19 mouse cellular contexts compared by ENCODE assay signal in the genomic region with DNA sequence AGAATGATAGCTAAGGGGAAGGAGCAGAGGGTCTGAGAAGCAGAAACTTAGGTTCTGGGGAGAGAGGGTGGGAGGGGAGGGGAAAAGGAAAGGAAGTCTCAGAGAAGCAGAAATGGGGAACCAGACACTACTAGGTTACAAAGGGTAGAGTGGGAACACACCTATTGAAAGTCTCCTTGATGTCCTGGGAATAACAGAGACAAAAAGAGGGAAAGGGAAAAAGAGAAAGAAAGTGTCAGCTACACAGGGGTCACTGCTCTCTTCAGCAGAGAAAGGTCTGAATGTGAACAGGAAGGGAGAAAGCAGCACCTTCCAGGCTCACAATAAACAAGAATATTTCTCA. TPM values are rescaled to one million over a fixed set of nuclear protein-coding genes. Genes with fewer than 3 reads are reported as not detected.
DNase-seq lines count a peak whose midpoint lies in the region; ATAC-seq and TF ChIP-seq lines count a peak whose summit lies in the region.
"Had no signal": no experiment of that assay in that cellular context is flagged by ENCODE, and none has a peak within 500 bp of the region (broad histone marks: within the 10 kb centered on the region; RNA-seq: fewer than 3 reads in every experiment).

No protein-coding gene starts in this region.

- no peaks in the 10 kb centered on the region for H3K9me3 ChIP-seq in embryonic facial prominence, embryonic 12.5 days
- no peaks in the 10 kb centered on the region for H3K9me3 ChIP-seq in embryonic facial prominence, embryonic 10.5 days
- H3K9me3 ChIP-seq in limb, embryonic 12.5 days = no peaks in the 10 kb centered on the region
- H3K9me3 ChIP-seq in limb, embryonic 10.5 days (replicated peaks) = no peaks in the 10 kb centered on the region
- H3K9me3 ChIP-seq in CH12.LX (replicated peaks; ENCODE audit: low read length) = no peaks in the 10 kb centered on the region
- H3K9me3 ChIP-seq in stomach, postnatal 0 days (ENCODE audit: control insufficient read depth, low read length) = no peaks in the 10 kb centered on the region
- H3K9me3 ChIP-seq: embryonic facial prominence, embryonic 13.5 days; forebrain, embryonic 12.5 days; forebrain, embryonic 15.5 days; heart, embryonic 10.5 days; heart, embryonic 13.5 days had no signal

- no peak for ATAC-seq in embryonic facial prominence, embryonic 12.5 days (ENCODE audit: insufficient number of reproducible peaks, insufficient read depth, low FRiP score, low TSS enrichment)
- ATAC-seq in limb, embryonic 12.5 days (ENCODE audit: insufficient number of reproducible peaks, insufficient read depth, low FRiP score, low TSS enrichment, low read depth) = no peak
- no peak for ATAC-seq in stomach, postnatal 0 days (ENCODE audit: low FRiP score, low TSS enrichment)

- no peaks in the 10 kb centered on the region for H3K27me3 ChIP-seq in embryonic facial prominence, embryonic 12.5 days
- no peaks in the 10 kb centered on the region for H3K27me3 ChIP-seq in embryonic facial prominence, embryonic 10.5 days (replicated peaks; ENCODE audit: low read depth, poor library complexity, severe bottlenecking)
- H3K27me3 ChIP-seq in limb, embryonic 12.5 days = no peaks in the 10 kb centered on the region
- no peaks in the 10 kb centered on the region for H3K27me3 ChIP-seq in limb, embryonic 10.5 days (ENCODE audit: low read depth, poor library complexity, severe bottlenecking)
- H3K27me3 ChIP-seq in CH12.LX (replicated peaks) = no peaks in the 10 kb centered on the region
- no peaks in the 10 kb centered on the region for H3K27me3 ChIP-seq in stomach, postnatal 0 days (ENCODE audit: control insufficient read depth, insufficient read depth, low read length)
- H3K27me3 ChIP-seq: embryonic facial prominence, embryonic 13.5 days; forebrain, embryonic 12.5 days; forebrain, embryonic 15.5 days; heart, embryonic 13.5 days had no signal

- TF ChIP-seq POLR2A in CH12.LX (IDR thresholded peaks at IDR 0.05; ENCODE audit: low read depth, low read length) = no peak

- no peak for TF ChIP-seq RAD21 in CH12.LX (IDR thresholded peaks at IDR 0.05; ENCODE audit: low read depth, low read length)

- H3K9ac ChIP-seq in embryonic facial prominence, embryonic 12.5 days = no peak overlapping the region
- no peak overlapping the region for H3K9ac ChIP-seq in limb, embryonic 12.5 days (replicated peaks)
- H3K9ac ChIP-seq in CH12.LX (ENCODE audit: insufficient read depth, low read depth) = no peak overlapping the region
- H3K9ac ChIP-seq in stomach, postnatal 0 days (ENCODE audit: low read length) = no peak overlapping the region
- H3K9ac ChIP-seq: embryonic facial prominence, embryonic 13.5 days; forebrain, embryonic 12.5 days; heart, embryonic 13.5 days; hindbrain, embryonic 14.5 days had no signal

- in situ Hi-C loops in CH12.LX (cut with MboI; ENCODE audit: low pct_ligation_motif_present, low pct_unique_long_range_greater_than_20kb, low sequenced_read_pairs) = no loop called here

- no peak overlapping the region for H3K4me3 ChIP-seq in embryonic facial prominence, embryonic 12.5 days
- H3K4me3 ChIP-seq in embryonic facial prominence, embryonic 10.5 days = no peak overlapping the region
- no peak overlapping the region for H3K4me3 ChIP-seq in limb, embryonic 12.5 days (replicated peaks)
- no peak overlapping the region for H3K4me3 ChIP-seq in limb, embryonic 10.5 days
- no peak overlapping the region for H3K4me3 ChIP-seq in CH12.LX (replicated peaks in 1 of 3; ENCODE audit: low read depth in 2 of 3, low read length in 2 of 3, poor library complexity in 1 of 3)
- no peak overlapping the region for H3K4me3 ChIP-seq in stomach, postnatal 0 days (ENCODE audit: low read depth, low read length)
- H3K4me3 ChIP-seq: embryonic facial prominence, embryonic 13.5 days; erythroblast, embryonic 14.5 days; forebrain, embryonic 12.5 days; forebrain, embryonic 15.5 days; heart, adult 2 months; heart, embryonic 10.5 days; heart, embryonic 13.5 days had no signal

- peaks cover 15% of the 10 kb centered on the region for H3K79me2 ChIP-seq in CH12.LX (replicated peaks; ENCODE audit: control insufficient read depth, extremely low read depth, insufficient read depth, poor library complexity, severe bottlenecking)

- H3K4me1 ChIP-seq in embryonic facial prominence, embryonic 12.5 days = no peaks in the 10 kb centered on the region
- H3K4me1 ChIP-seq in embryonic facial prominence, embryonic 10.5 days = 0 out of 2 replicates have a peak, but pooled peaks cover 1% of the 10 kb centered on the region
- 0 out of 2 replicates have a peak, but pooled peaks cover under 1% of the 10 kb centered on the region for H3K4me1 ChIP-seq in limb, embryonic 12.5 days (replicated peaks)
- no peaks in the 10 kb centered on the region for H3K4me1 ChIP-seq in limb, embryonic 10.5 days
- H3K4me1 ChIP-seq in CH12.LX (ENCODE audit: control insufficient read depth in 1 of 2, insufficient read depth in 2 of 2) = peaks cover 5 to 54% of the 10 kb centered on the region in 2 experiments
- no peaks in the 10 kb centered on the region for H3K4me1 ChIP-seq in stomach, postnatal 0 days (replicated peaks; ENCODE audit: control insufficient read depth, insufficient read depth)
- H3K4me1 ChIP-seq: forebrain, embryonic 12.5 days had no signal

- dilution Hi-C loops in CH12.LX (cut with MboI; ENCODE audit: extremely low pct_ligation_motif_present, extremely low pct_unique_long_range_greater_than_20kb, low sequenced_read_pairs) = no loop called here

- H3K36me3 ChIP-seq in embryonic facial prominence, embryonic 12.5 days = peaks cover 90% of the 10 kb centered on the region
- peaks cover 100% of the 10 kb centered on the region for H3K36me3 ChIP-seq in embryonic facial prominence, embryonic 10.5 days (replicated peaks)
- peaks cover 97% of the 10 kb centered on the region for H3K36me3 ChIP-seq in limb, embryonic 12.5 days
- H3K36me3 ChIP-seq in limb, embryonic 10.5 days = peaks cover 100% of the 10 kb centered on the region
- H3K36me3 ChIP-seq in CH12.LX (replicated peaks in 1 of 2; ENCODE audit: control insufficient read depth in 1 of 2, insufficient read depth in 1 of 2, low read length in 1 of 2) = peaks cover 88 to 97% of the 10 kb centered on the region in 2 experiments
- peaks cover 44% of the 10 kb centered on the region for H3K36me3 ChIP-seq in stomach, postnatal 0 days (ENCODE audit: control insufficient read depth, insufficient read depth, low read length)

- no peak for DNase-seq in embryonic facial prominence, embryonic 10.5 days (ENCODE audit: low spot score)
- DNase-seq in limb, embryonic 10.5 days (ENCODE audit: low spot score) = no peak
- DNase-seq in CH12.LX (ENCODE audit: extremely low read depth) = no peak
- DNase-seq in stomach, postnatal 0 days (ENCODE audit: low spot score) = no peak
- no peak for DNase-seq in thymus, postnatal 4 days
- DNase-seq: adrenal gland, postnatal 10 days; cerebellum, adult 18-20 months; cerebellum, adult 9-10 months had no signal

- TF ChIP-seq CTCF in CH12.LX (conservative IDR thresholded peaks at IDR 0.05 in 1 of 2, IDR thresholded peaks at IDR 0.05 in 1 of 2; ENCODE audit: low read depth in 2 of 2, low read length in 2 of 2) = no peak
- TF ChIP-seq CTCF in stomach, postnatal 0 days (IDR thresholded peaks at IDR 0.05; ENCODE audit: low read depth) = no peak

- TF ChIP-seq EP300 in CH12.LX (IDR thresholded peaks at IDR 0.05; ENCODE audit: low read length) = no peak
- no peak for TF ChIP-seq EP300 in stomach, postnatal 0 days (optimal IDR thresholded peaks at IDR 0.05)

- H3K27ac ChIP-seq in embryonic facial prominence, embryonic 12.5 days = 0 out of 2 replicates have a peak overlapping the region, but pooled peaks have one; percentile 46
- no peak overlapping the region for H3K27ac ChIP-seq in embryonic facial prominence, embryonic 10.5 days (replicated peaks)
- H3K27ac ChIP-seq in limb, embryonic 12.5 days = 0 out of 2 replicates have a peak overlapping the region, but pooled peaks have one; percentile 45
- H3K27ac ChIP-seq in limb, embryonic 10.5 days = no peak overlapping the region
- H3K27ac ChIP-seq in CH12.LX (ENCODE audit: insufficient read depth, low read depth) = no peak overlapping the region
- H3K27ac ChIP-seq in stomach, postnatal 0 days (replicated peaks) = peak overlapping the region; percentile 45
- H3K27ac ChIP-seq: forebrain, embryonic 15.5 days; heart, adult 2 months; heart, embryonic 10.5 days; hindbrain, embryonic 14.5 days; hindbrain, postnatal 0 days had no signal

- H3K4me2 ChIP-seq in embryonic facial prominence, embryonic 12.5 days (replicated peaks) = no peak overlapping the region
- no peak overlapping the region for H3K4me2 ChIP-seq in limb, embryonic 12.5 days
- no peak overlapping the region for H3K4me2 ChIP-seq in CH12.LX (ENCODE audit: insufficient read depth, low read depth, poor library complexity, severe bottlenecking)
- H3K4me2 ChIP-seq in stomach, postnatal 0 days (replicated peaks; ENCODE audit: low read depth) = no peak overlapping the region
- H3K4me2 ChIP-seq: embryonic facial prominence, embryonic 13.5 days; forebrain, embryonic 12.5 days; forebrain, embryonic 15.5 days; heart, embryonic 13.5 days; hindbrain, embryonic 14.5 days had no signal

RNA-seq across cellular contexts. Expression of a gene that starts 8.1 kb away (rescaled TPM):
- polyA plus RNA-seq in embryonic facial prominence, embryonic 12.5 days (2016; fragmentation: Nextera tagmentation; extraction: Ambion mirVana) = 660 and 665 TPM in 2 replicates
- 838 and 844 TPM in 2 replicates for polyA plus RNA-seq in embryonic facial prominence, embryonic 10.5 days (2016; fragmentation: Nextera tagmentation; extraction: Ambion mirVana)
- polyA plus RNA-seq in limb, embryonic 12.5 days (2016; fragmentation: Nextera tagmentation; extraction: Ambion mirVana) = 646 and 685 TPM in 2 replicates
- polyA plus RNA-seq in limb, embryonic 10.5 days (2016; fragmentation: Nextera tagmentation; extraction: Ambion mirVana) = 818 and 973 TPM in 2 replicates
- total RNA-seq in CH12.LX (2012; rRNA removed) (5,582 and 6,330 TPM in 2 replicates), CH12.LX (2014; rRNA removed) (4,885 and 5,265 TPM in 2 replicates)
- 3,744 and 4,313 TPM in 2 replicates for polyA plus RNA-seq in CH12.LX (2012; ENCODE audit: insufficient read length, low read depth)
- 524 and 529 TPM in 2 replicates for polyA plus RNA-seq in stomach, postnatal 0 days (2015; fragmentation: Nextera tagmentation; extraction: Ambion mirVana)

RNA-seq across cellular contexts. Expression of a gene that starts 8.9 kb away (rescaled TPM):
- polyA plus RNA-seq in embryonic facial prominence, embryonic 12.5 days (2016; fragmentation: Nextera tagmentation; extraction: Ambion mirVana) = 6.7 and 7.1 TPM in 2 replicates
- 4.2 and 4.6 TPM in 2 replicates for polyA plus RNA-seq in embryonic facial prominence, embryonic 10.5 days (2016; fragmentation: Nextera tagmentation; extraction: Ambion mirVana)
- polyA plus RNA-seq in limb, embryonic 12.5 days (2016; fragmentation: Nextera tagmentation; extraction: Ambion mirVana) = 6.0 and 7.3 TPM in 2 replicates
- polyA plus RNA-seq in limb, embryonic 10.5 days (2016; fragmentation: Nextera tagmentation; extraction: Ambion mirVana) = 4.2 and 6.1 TPM in 2 replicates
- 30.2 and 36.0 TPM in 2 replicates for total RNA-seq in CH12.LX (2012; rRNA removed)
- total RNA-seq in CH12.LX (2014; rRNA removed) = 18.8 and 20.9 TPM in 2 replicates
- 51.6 and 63.7 TPM in 2 replicates for polyA plus RNA-seq in CH12.LX (2012; ENCODE audit: insufficient read length, low read depth)
- polyA plus RNA-seq in stomach, postnatal 0 days (2015; fragmentation: Nextera tagmentation; extraction: Ambion mirVana) = 3.6 and 4.0 TPM in 2 replicates

RNA-seq across cellular contexts. Expression of a gene that starts 17.7 kb away (rescaled TPM):
- polyA plus RNA-seq in embryonic facial prominence, embryonic 12.5 days (2016; fragmentation: Nextera tagmentation; extraction: Ambion mirVana) = 0.65 and 1.5 TPM in 2 replicates
- polyA plus RNA-seq in embryonic facial prominence, embryonic 10.5 days (2016; fragmentation: Nextera tagmentation; extraction: Ambion mirVana) = 0.14 and 0.16 TPM in 2 replicates
- polyA plus RNA-seq in limb, embryonic 12.5 days (2016; fragmentation: Nextera tagmentation; extraction: Ambion mirVana) = 0.34 and 1.3 TPM in 2 replicates
- 0.70 TPM in 1 of 2 replicates, not detected in the other for polyA plus RNA-seq in limb, embryonic 10.5 days (2016; fragmentation: Nextera tagmentation; extraction: Ambion mirVana)
- total RNA-seq in CH12.LX (2012; rRNA removed) (20.8 and 34.6 TPM in 2 replicates), CH12.LX (2014; rRNA removed) (9.2 and 9.5 TPM in 2 replicates)
- polyA plus RNA-seq in CH12.LX (2012; ENCODE audit: insufficient read length, low read depth) = 11.6 and 15.1 TPM in 2 replicates
- 3.0 and 3.4 TPM in 2 replicates for polyA plus RNA-seq in stomach, postnatal 0 days (2015; fragmentation: Nextera tagmentation; extraction: Ambion mirVana)
- polyA plus RNA-seq: erythroblast, embryonic 14.5 days had no signal

RNA-seq across cellular contexts. Expression of a gene that starts 18.2 kb away (rescaled TPM):
- 6.9 and 7.0 TPM in 2 replicates for polyA plus RNA-seq in embryonic facial prominence, embryonic 12.5 days (2016; fragmentation: Nextera tagmentation; extraction: Ambion mirVana)
- polyA plus RNA-seq in embryonic facial prominence, embryonic 10.5 days (2016; fragmentation: Nextera tagmentation; extraction: Ambion mirVana) = 3.0 and 5.7 TPM in 2 replicates
- polyA plus RNA-seq in limb, embryonic 12.5 days (2016; fragmentation: Nextera tagmentation; extraction: Ambion mirVana) = 4.2 and 13.6 TPM in 2 replicates
- polyA plus RNA-seq in limb, embryonic 10.5 days (2016; fragmentation: Nextera tagmentation; extraction: Ambion mirVana) = 2.9 and 5.1 TPM in 2 replicates
- total RNA-seq in CH12.LX (2012; rRNA removed) (6.8 and 7.1 TPM in 2 replicates), CH12.LX (2014; rRNA removed) (51.6 and 61.0 TPM in 2 replicates)
- polyA plus RNA-seq in CH12.LX (2012; ENCODE audit: insufficient read length, low read depth) = 5.6 and 17.1 TPM in 2 replicates
- polyA plus RNA-seq in stomach, postnatal 0 days (2015; fragmentation: Nextera tagmentation; extraction: Ambion mirVana) = 5.0 and 7.3 TPM in 2 replicates

Comparison
In these comparisons a context has a peak if more than half of its experiments do, and no peak if none do; other contexts are left out.
1. H3K27ac ChIP-seq: peak in embryonic facial prominence, embryonic 12.5 days (single experiment), limb, embryonic 12.5 days (single experiment) and stomach, postnatal 0 days (single experiment); none in embryonic facial prominence, embryonic 10.5 days (single experiment), limb, embryonic 10.5 days (single experiment) and CH12.LX (single experiment).